Mouse (Mus musculus): ENCODE data around the gene Spred2.

- TF ChIP-seq GATA1 (IDR thresholded peaks at IDR 0.05; ENCODE audit: low read depth, low read length) (no peak), SIN3A (IDR thresholded peaks at IDR 0.05; ENCODE audit: low read length) (no peak), HCFC1 (IDR thresholded peaks at IDR 0.05; ENCODE audit: low read depth, low read length) (no peak), CHD2 (IDR thresholded peaks at IDR 0.05; ENCODE audit: low read length) (no peak), UBTF (IDR thresholded peaks at IDR 0.05; ENCODE audit: borderline replicate concordance, insufficient read depth, low read depth, low read length) (no peak), USF1 (IDR thresholded peaks at IDR 0.05; ENCODE audit: low read depth, low read length) (no peak), CTCF (IDR thresholded peaks at IDR 0.05 in 2 of 3, conservative IDR thresholded peaks at IDR 0.05 in 1 of 3; ENCODE audit: control insufficient read depth in 1 of 3, insufficient read depth in 1 of 3, low read depth in 2 of 3, low read length in 3 of 3, poor library complexity in 1 of 3, severe bottlenecking in 1 of 3) (no peak), MAZ (IDR thresholded peaks at IDR 0.05; ENCODE audit: low read depth, low read length) (no peak)
Measured at GRCm38 (mm10) chr11:19941978-19942377, 17.8 kb downstream of the Spred2 start.
